In genomic region chr1:192089208-192090166, GRCm38 (mm10) we compare ENCODE assay signal across 12 mouse cellular contexts. TPM values are rescaled to one million over a fixed set of nuclear protein-coding genes. Genes with fewer than 3 reads are reported as not detected.
A peak's percentile ranks its signal among the peaks of the same experiment; 100 is the strongest.
DNase-seq lines count a peak whose midpoint lies in the region; ATAC-seq lines count a peak whose summit lies in the region.
"Had no signal": no experiment of that assay in that cellular context is flagged by ENCODE, and none has a peak within 500 bp of the region (broad histone marks: within the 10 kb centered on the region; RNA-seq: fewer than 3 reads in every experiment).

No protein-coding gene starts in this region.

- no peak for ATAC-seq in heart, embryonic 12.5 days (ENCODE audit: insufficient number of reproducible peaks, low FRiP score)
- ATAC-seq in embryonic facial prominence, embryonic 13.5 days (ENCODE audit: insufficient number of reproducible peaks, insufficient read depth, low FRiP score, low TSS enrichment, low read depth): no peak
- ATAC-seq in neutrophil, adult 5-6 weeks (ENCODE audit: extremely low read depth, insufficient number of reproducible peaks, low FRiP score, poor library complexity, severe bottlenecking): peak; percentile 14
- no peak for ATAC-seq in midbrain, embryonic 13.5 days

- H3K4me2 ChIP-seq in heart, embryonic 12.5 days: no peak overlapping the region
- peak overlapping the region; percentile 85 for H3K4me2 ChIP-seq in embryonic facial prominence, embryonic 13.5 days
- H3K4me2 ChIP-seq in midbrain, embryonic 13.5 days (replicated peaks): no peak overlapping the region

- peak overlapping the region; percentile 27; the same call in 1 of the 2 replicates for H3K9ac ChIP-seq in heart, embryonic 12.5 days
- H3K9ac ChIP-seq in embryonic facial prominence, embryonic 13.5 days: no peak overlapping the region
- H3K9ac ChIP-seq in midbrain, embryonic 13.5 days (replicated peaks): no peak overlapping the region

- 59% methylated on average over 9 of the region's 9 CpGs for WGBS in heart, embryonic 12.5 days
- 59% methylated on average over 9 of the region's 9 CpGs for WGBS in embryonic facial prominence, embryonic 13.5 days
- 61% methylated on average over 9 of the region's 9 CpGs for WGBS in midbrain, embryonic 13.5 days

- H3K27ac ChIP-seq in heart, embryonic 12.5 days (ENCODE audit: poor library complexity, severe bottlenecking): no peak overlapping the region
- H3K27ac ChIP-seq in embryonic facial prominence, embryonic 13.5 days: no peak overlapping the region
- no peak overlapping the region for H3K27ac ChIP-seq in midbrain, embryonic 13.5 days

- peaks cover 15% of the 10 kb centered on the region; the same call in 1 of the 2 replicates for H3K27me3 ChIP-seq in heart, embryonic 12.5 days (replicated peaks)
- H3K27me3 ChIP-seq in embryonic facial prominence, embryonic 13.5 days: no peaks in the 10 kb centered on the region; the same call in none of the 2 replicates
- H3K27me3 ChIP-seq in midbrain, embryonic 13.5 days: peaks cover 33% of the 10 kb centered on the region

- H3K9me3 ChIP-seq in heart, embryonic 12.5 days (replicated peaks): no peaks in the 10 kb centered on the region
- no peaks in the 10 kb centered on the region for H3K9me3 ChIP-seq in embryonic facial prominence, embryonic 13.5 days
- H3K9me3 ChIP-seq in midbrain, embryonic 13.5 days: no peaks in the 10 kb centered on the region

- DNase-seq in heart, adult 8-10 months (ENCODE audit: low spot score): no peak
- peak; percentile 64 to 65 for DNase-seq in B cell, adult 2 months
- no peak for DNase-seq in adrenal gland, adult 8-10 months
- DNase-seq: cerebellum, adult 2 months; gastrocnemius, postnatal 36 days; heart, postnatal 4 days; kidney, postnatal 10 days; lung, embryonic 14.5 days had no signal

- no peaks in the 10 kb centered on the region for H3K36me3 ChIP-seq in heart, embryonic 12.5 days
- no peaks in the 10 kb centered on the region for H3K36me3 ChIP-seq in embryonic facial prominence, embryonic 13.5 days
- H3K36me3 ChIP-seq in midbrain, embryonic 13.5 days: no peaks in the 10 kb centered on the region

- H3K4me1 ChIP-seq in heart, embryonic 12.5 days (replicated peaks): peaks cover 40% of the 10 kb centered on the region
- peaks cover 55% of the 10 kb centered on the region for H3K4me1 ChIP-seq in embryonic facial prominence, embryonic 13.5 days
- peaks cover 9% of the 10 kb centered on the region for H3K4me1 ChIP-seq in midbrain, embryonic 13.5 days (replicated peaks)

- H3K4me3 ChIP-seq in heart, embryonic 12.5 days: no peak overlapping the region
- no peak overlapping the region for H3K4me3 ChIP-seq in embryonic facial prominence, embryonic 13.5 days
- no peak overlapping the region for H3K4me3 ChIP-seq in midbrain, embryonic 13.5 days (replicated peaks)

RNA-seq across cellular contexts. Expression of gene Traf5, which starts 2.9 kb away (rescaled TPM):
- 10.6 and 10.8 TPM in 2 replicates for polyA plus RNA-seq in heart, embryonic 12.5 days (2016; fragmentation: Nextera tagmentation; extraction: Ambion mirVana)
- 1 to 10 TPM; 3.2 to 4.9 (median 4.3) TPM for total RNA-seq in heart, adult 8-10 months (2022)
- 17.2 and 21.8 TPM in 2 replicates for polyA plus RNA-seq in embryonic facial prominence, embryonic 13.5 days (2015; fragmentation: Nextera tagmentation; extraction: Ambion mirVana)
- total RNA-seq in neutrophil, adult 5-6 weeks (2017): 120 and 125 TPM in 2 replicates
- 2.2 and 2.6 TPM in 2 replicates for polyA plus RNA-seq in midbrain, embryonic 13.5 days (2015; fragmentation: Nextera tagmentation; extraction: Ambion mirVana)
- total RNA-seq in adrenal gland, adult 8-10 months (2022): 10 to 100 TPM in 1 of 4 experiments, 1 to 10 TPM in 3; 4.5 to 15.4 (median 7.7) TPM

RNA-seq across cellular contexts. Expression of gene Rcor3, which starts 48.4 kb away (rescaled TPM):
- 31.3 and 31.6 TPM in 2 replicates for polyA plus RNA-seq in heart, embryonic 12.5 days (2016; fragmentation: Nextera tagmentation; extraction: Ambion mirVana)
- 10 to 100 TPM; 29.7 to 41.6 (median 37.0) TPM for total RNA-seq in heart, adult 8-10 months (2022)
- polyA plus RNA-seq in embryonic facial prominence, embryonic 13.5 days (2015; fragmentation: Nextera tagmentation; extraction: Ambion mirVana): 28.3 and 28.5 TPM in 2 replicates
- total RNA-seq in neutrophil, adult 5-6 weeks (2017): 22.5 and 25.5 TPM in 2 replicates
- 25.9 and 30.9 TPM in 2 replicates for polyA plus RNA-seq in midbrain, embryonic 13.5 days (2015; fragmentation: Nextera tagmentation; extraction: Ambion mirVana)
- total RNA-seq in adrenal gland, adult 8-10 months (2022): 10 to 100 TPM; 22.5 to 35.7 (median 28.8) TPM

Comparison
In these comparisons a context has a peak if more than half of its experiments do, and no peak if none do; other contexts are left out.
1. DNase-seq: peak in B cell, adult 2 months (2 of 2); none in heart, adult 8-10 months (single experiment) and adrenal gland, adult 8-10 months (single experiment).